8 mouse cellular contexts compared by ENCODE assay signal in genomic region chr11:93097001-93097400, GRCm38 (mm10). TPM values are rescaled to one million over a fixed set of nuclear protein-coding genes. Genes with fewer than 3 reads are reported as not detected.
DNase-seq lines count a peak whose midpoint lies in the region; ATAC-seq lines count a peak whose summit lies in the region.

No protein-coding gene starts in this region.

- H3K9me3 ChIP-seq in hindbrain, embryonic 13.5 days, result no peaks in the 10 kb centered on the region
- no peaks in the 10 kb centered on the region for H3K9me3 ChIP-seq in midbrain, embryonic 14.5 days (ENCODE audit: control insufficient read depth, low read length)

- ATAC-seq in hindbrain, embryonic 13.5 days (ENCODE audit: low FRiP score), result no peak
- ATAC-seq in midbrain, embryonic 14.5 days (ENCODE audit: low FRiP score, low TSS enrichment), result no peak

- peak overlapping the region; percentile 95 for H3K4me2 ChIP-seq in hindbrain, embryonic 13.5 days
- H3K4me2 ChIP-seq in midbrain, embryonic 14.5 days (ENCODE audit: low read length), result peak overlapping the region; percentile 98

- no peaks in the 10 kb centered on the region for H3K36me3 ChIP-seq in hindbrain, embryonic 13.5 days
- H3K36me3 ChIP-seq in midbrain, embryonic 14.5 days (ENCODE audit: control insufficient read depth, insufficient read depth, low read length), result no peaks in the 10 kb centered on the region

- peaks cover 53% of the 10 kb centered on the region for H3K27me3 ChIP-seq in hindbrain, embryonic 13.5 days
- H3K27me3 ChIP-seq in midbrain, embryonic 14.5 days (ENCODE audit: control insufficient read depth, insufficient read depth, low read length), result peaks cover 19% of the 10 kb centered on the region

- H3K27ac ChIP-seq in hindbrain, embryonic 13.5 days, result peak overlapping the region; percentile 82
- H3K27ac ChIP-seq in midbrain, embryonic 14.5 days (replicated peaks; ENCODE audit: low read depth, low read length), result peak overlapping the region; percentile 72; the same call in 1 of the 2 replicates

- H3K4me3 ChIP-seq in hindbrain, embryonic 13.5 days, result peak overlapping the region; percentile 66
- H3K4me3 ChIP-seq in midbrain, embryonic 14.5 days (replicated peaks; ENCODE audit: low read depth, low read length), result peak overlapping the region; percentile 64

- WGBS in hindbrain, embryonic 13.5 days, result under 1% methylated on average over 6 of the region's 6 CpGs
- under 1% methylated on average over 6 of the region's 6 CpGs for WGBS in midbrain, embryonic 14.5 days

- peak overlapping the region; percentile 79 for H3K9ac ChIP-seq in hindbrain, embryonic 13.5 days
- peak overlapping the region; percentile 40 for H3K9ac ChIP-seq in midbrain, embryonic 14.5 days (replicated peaks; ENCODE audit: low read length)

- H3K4me1 ChIP-seq in hindbrain, embryonic 13.5 days (replicated peaks), result peaks cover 22% of the 10 kb centered on the region
- H3K4me1 ChIP-seq in midbrain, embryonic 14.5 days (ENCODE audit: control insufficient read depth, insufficient read depth, low read length), result 0 out of 2 replicates have a peak, but pooled peaks cover 5% of the 10 kb centered on the region

- intact Hi-C loops in left cerebral cortex, postnatal 25 days (cut with DNase I), result loop anchor here (5.0 to 10.0 kb wide), 4 partner anchors 202 to 962 kb away; no protein-coding TSS in a partner anchor

- DNase-seq in urinary bladder, postnatal 14 days (ENCODE audit: low spot score), result peak; percentile 33
- DNase-seq in urinary bladder, postnatal 10 days (ENCODE audit: low spot score), result no peak
- DNase-seq in cerebellum, postnatal 36 days, result peak; percentile 10 to 40
- peak; percentile 75 for DNase-seq in midbrain, embryonic 14.5 days
- DNase-seq in B cell, adult 2 months, result no peak
- DNase-seq in left cerebral cortex, postnatal 25 days (ENCODE audit: low spot score in 2 of 2), result no peak
- DNase-seq in right cerebral cortex, postnatal 36 days (ENCODE audit: low spot score in 2 of 2), result no peak

RNA-seq across cellular contexts. Expression of gene Car10, which starts 0.8 kb away (rescaled TPM):
- polyA plus RNA-seq in hindbrain, embryonic 13.5 days (2015; fragmentation: Nextera tagmentation; extraction: Ambion mirVana), result 29.3 and 32.9 TPM in 2 replicates
- 28.7 and 31.3 TPM in 2 replicates for polyA plus RNA-seq in midbrain, embryonic 14.5 days (2014; fragmentation: Nextera tagmentation; extraction: Ambion mirVana)
- total RNA-seq in left cerebral cortex, postnatal 25 days (2021), result 100 to 1,000 TPM; 132 to 143 TPM

Comparison
In these comparisons a context has a peak if more than half of its experiments do, and no peak if none do; other contexts are left out.
1. DNase-seq: peak in urinary bladder, postnatal 14 days (single experiment), cerebellum, postnatal 36 days (2 of 2) and midbrain, embryonic 14.5 days (single experiment); none in urinary bladder, postnatal 10 days (single experiment), B cell, adult 2 months (0 of 2), left cerebral cortex, postnatal 25 days (0 of 2) and right cerebral cortex, postnatal 36 days (0 of 2).